Mouse (Mus musculus): ENCODE measurements around the gene Pacs1. TPM values are rescaled to one million over a fixed set of nuclear protein-coding genes. Genes with fewer than 3 reads are reported as not detected.
"Not testable (repeated sequence)": the region's sequence is repeated elsewhere in the genome, so short reads cannot be mapped to it uniquely, and the experiment has no call there.

The Pacs1 gene
- polyA plus RNA-seq, 1 experiment from 2014 or later = 23.4 TPM

- Histone ChIP-seq H3K4me1 (replicated peaks; ENCODE audit: control insufficient read depth, insufficient read depth, low read length) (no peaks in the 10 kb centered on the region), H3K4me3 (ENCODE audit: low read depth, low read length) (no peak overlapping the region), H3K9ac (ENCODE audit: low read length) (no peak overlapping the region), H3K27ac (ENCODE audit: low read depth) (no peak overlapping the region), H3K27me3 (replicated peaks; ENCODE audit: control insufficient read depth, insufficient read depth, low read length) (no peaks in the 10 kb centered on the region), H3K36me3 (ENCODE audit: control insufficient read depth, insufficient read depth, low read length) (peaks cover 30% of the 10 kb centered on the region), H3K9me3 (ENCODE audit: control insufficient read depth, low read length) (no peaks in the 10 kb centered on the region), H3K4me2 (ENCODE audit: low read length) (no peak overlapping the region)
- no peak for ATAC-seq (replicated peaks; ENCODE audit: low FRiP score, low TSS enrichment, low read depth)
- 92% methylated on average over 6 of the region's 6 CpGs for WGBS
- DNase-seq (ENCODE audit: low spot score) = no peak
Measured at GRCm38 (mm10) chr19:5152261-5152660, 120.7 kb downstream of the Pacs1 start.

GRCm38 (mm10) chr19:5151741-5152140 is 121.2 kb downstream of the Pacs1 start:
- DNase-seq (ENCODE audit: low spot score) (no peak), ATAC-seq (replicated peaks; ENCODE audit: low FRiP score, low TSS enrichment, low read depth) (no peak)
- no peak overlapping the region for H3K4me3 ChIP-seq (ENCODE audit: low read depth, low read length)
- H3K9me3 ChIP-seq (ENCODE audit: control insufficient read depth, low read length) = no peaks in the 10 kb centered on the region
- 87% methylated on average over 5 of the region's 5 CpGs for WGBS
- peaks cover 33% of the 10 kb centered on the region for H3K36me3 ChIP-seq (ENCODE audit: control insufficient read depth, insufficient read depth, low read length)
- H3K9ac ChIP-seq (ENCODE audit: low read length) = no peak overlapping the region
- H3K4me2 ChIP-seq (ENCODE audit: low read length) = no peak overlapping the region
- H3K27ac ChIP-seq (ENCODE audit: low read depth) = no peak overlapping the region
- H3K4me1 ChIP-seq (replicated peaks; ENCODE audit: control insufficient read depth, insufficient read depth, low read length) = no peaks in the 10 kb centered on the region
- no peaks in the 10 kb centered on the region for H3K27me3 ChIP-seq (replicated peaks; ENCODE audit: control insufficient read depth, insufficient read depth, low read length)

GRCm38 (mm10) chr19:5151331-5151730 is 121.6 kb downstream of the Pacs1 start:
- ATAC-seq (replicated peaks; ENCODE audit: low FRiP score, low TSS enrichment, low read depth) (no peak), DNase-seq (ENCODE audit: low spot score) (peak; percentile 70)
- Histone ChIP-seq H3K9ac (ENCODE audit: low read length) (no peak overlapping the region), H3K4me2 (ENCODE audit: low read length) (no peak overlapping the region), H3K27me3 (replicated peaks; ENCODE audit: control insufficient read depth, insufficient read depth, low read length) (no peaks in the 10 kb centered on the region), H3K4me3 (ENCODE audit: low read depth, low read length) (no peak overlapping the region), H3K4me1 (replicated peaks; ENCODE audit: control insufficient read depth, insufficient read depth, low read length) (no peaks in the 10 kb centered on the region), H3K36me3 (ENCODE audit: control insufficient read depth, insufficient read depth, low read length) (peaks cover 37% of the 10 kb centered on the region), H3K9me3 (ENCODE audit: control insufficient read depth, low read length) (no peaks in the 10 kb centered on the region), H3K27ac (ENCODE audit: low read depth) (no peak overlapping the region)
- WGBS = 50% methylated on average over 3 of the region's 3 CpGs

GRCm38 (mm10) chr19:5150358-5150757 is 122.6 kb downstream of the Pacs1 start:
- no peak for ATAC-seq (replicated peaks; ENCODE audit: low FRiP score, low TSS enrichment, low read depth)
- H3K9me3 ChIP-seq (ENCODE audit: control insufficient read depth, low read length) = no peaks in the 10 kb centered on the region
- H3K4me3 ChIP-seq (ENCODE audit: low read depth, low read length) = no peak overlapping the region
- 92% methylated on average over 6 of the region's 6 CpGs for WGBS
- no peak for DNase-seq (ENCODE audit: low spot score)
- H3K4me2 ChIP-seq (ENCODE audit: low read length) = no peak overlapping the region
- H3K9ac ChIP-seq (ENCODE audit: low read length) = no peak overlapping the region
- no peaks in the 10 kb centered on the region for H3K4me1 ChIP-seq (replicated peaks; ENCODE audit: control insufficient read depth, insufficient read depth, low read length)
- H3K27ac ChIP-seq (ENCODE audit: low read depth) = no peak overlapping the region
- no peaks in the 10 kb centered on the region for H3K27me3 ChIP-seq (replicated peaks; ENCODE audit: control insufficient read depth, insufficient read depth, low read length)
- H3K36me3 ChIP-seq (ENCODE audit: control insufficient read depth, insufficient read depth, low read length) = peaks cover 38% of the 10 kb centered on the region

- not testable (repeated sequence) for DNase-seq (ENCODE audit: low spot score); H3K9me3 ChIP-seq (ENCODE audit: control insufficient read depth, low read length); ATAC-seq (replicated peaks; ENCODE audit: low FRiP score, low TSS enrichment, low read depth); H3K4me2 ChIP-seq (ENCODE audit: low read length); H3K27ac ChIP-seq (ENCODE audit: low read depth); H3K4me3 ChIP-seq (ENCODE audit: low read depth, low read length); H3K9ac ChIP-seq (ENCODE audit: low read length); H3K4me1 ChIP-seq (replicated peaks; ENCODE audit: control insufficient read depth, insufficient read depth, low read length); H3K27me3 ChIP-seq (replicated peaks; ENCODE audit: control insufficient read depth, insufficient read depth, low read length)
- WGBS = 77% methylated on average over 6 of the region's 6 CpGs
- peaks cover 44% of the 10 kb centered on the region for H3K36me3 ChIP-seq (ENCODE audit: control insufficient read depth, insufficient read depth, low read length)
Measured at GRCm38 (mm10) chr19:5149041-5149440, 123.9 kb downstream of the Pacs1 start.

GRCm38 (mm10) chr19:5139640-5140039 is 133.3 kb downstream of the Pacs1 start:
- Histone ChIP-seq H3K27ac (ENCODE audit: low read depth) (no peak overlapping the region), H3K27me3 (replicated peaks; ENCODE audit: control insufficient read depth, insufficient read depth, low read length) (no peaks in the 10 kb centered on the region), H3K9me3 (ENCODE audit: control insufficient read depth, low read length) (no peaks in the 10 kb centered on the region), H3K36me3 (ENCODE audit: control insufficient read depth, insufficient read depth, low read length) (peaks cover 50% of the 10 kb centered on the region), H3K9ac (ENCODE audit: low read length) (no peak overlapping the region), H3K4me2 (ENCODE audit: low read length) (no peak overlapping the region), H3K4me3 (ENCODE audit: low read depth, low read length) (no peak overlapping the region), H3K4me1 (replicated peaks; ENCODE audit: control insufficient read depth, insufficient read depth, low read length) (no peaks in the 10 kb centered on the region)
- no peak for ATAC-seq (replicated peaks; ENCODE audit: low FRiP score, low TSS enrichment, low read depth)
- peak; percentile 80 for DNase-seq (ENCODE audit: low spot score)
- 2% methylated on average over 2 of the region's 2 CpGs for WGBS

- Histone ChIP-seq H3K27me3 (replicated peaks; ENCODE audit: control insufficient read depth, insufficient read depth, low read length) (no peaks in the 10 kb centered on the region), H3K9ac (ENCODE audit: low read length) (no peak overlapping the region), H3K4me3 (ENCODE audit: low read depth, low read length) (no peak overlapping the region), H3K4me2 (ENCODE audit: low read length) (no peak overlapping the region), H3K36me3 (ENCODE audit: control insufficient read depth, insufficient read depth, low read length) (peaks cover 28% of the 10 kb centered on the region), H3K27ac (ENCODE audit: low read depth) (no peak overlapping the region), H3K4me1 (replicated peaks; ENCODE audit: control insufficient read depth, insufficient read depth, low read length) (no peaks in the 10 kb centered on the region), H3K9me3 (ENCODE audit: control insufficient read depth, low read length) (no peaks in the 10 kb centered on the region)
- DNase-seq (ENCODE audit: low spot score) = no peak
- ATAC-seq (replicated peaks; ENCODE audit: low FRiP score, low TSS enrichment, low read depth) = no peak
- 73% methylated on average over 4 of the region's 4 CpGs for WGBS
Measured at GRCm38 (mm10) chr19:5131237-5131636, 141.7 kb downstream of the Pacs1 start.

- H3K27me3 ChIP-seq (replicated peaks; ENCODE audit: control insufficient read depth, insufficient read depth, low read length) = no peaks in the 10 kb centered on the region
- WGBS = 43% methylated on average over 1 of the region's 1 CpGs
- H3K4me2 ChIP-seq (ENCODE audit: low read length) = no peak overlapping the region
- H3K4me1 ChIP-seq (replicated peaks; ENCODE audit: control insufficient read depth, insufficient read depth, low read length) = no peaks in the 10 kb centered on the region
- H3K9ac ChIP-seq (ENCODE audit: low read length) = no peak overlapping the region
- no peak for ATAC-seq (replicated peaks; ENCODE audit: low FRiP score, low TSS enrichment, low read depth)
- no peaks in the 10 kb centered on the region for H3K9me3 ChIP-seq (ENCODE audit: control insufficient read depth, low read length)
- no peak overlapping the region for H3K27ac ChIP-seq (ENCODE audit: low read depth)
- DNase-seq (ENCODE audit: low spot score) = no peak
- peaks cover 14% of the 10 kb centered on the region; the same call in 1 of the 2 replicates for H3K36me3 ChIP-seq (ENCODE audit: control insufficient read depth, insufficient read depth, low read length)
- no peak overlapping the region for H3K4me3 ChIP-seq (ENCODE audit: low read depth, low read length)
Measured at GRCm38 (mm10) chr19:5129770-5130169, 143.1 kb downstream of the Pacs1 start.

- ATAC-seq (replicated peaks; ENCODE audit: low FRiP score, low TSS enrichment, low read depth) (no peak), DNase-seq (ENCODE audit: low spot score) (no peak)
- H3K27ac ChIP-seq (ENCODE audit: low read depth) = no peak overlapping the region
- no peaks in the 10 kb centered on the region for H3K36me3 ChIP-seq (ENCODE audit: control insufficient read depth, insufficient read depth, low read length)
- no peak overlapping the region for H3K9ac ChIP-seq (ENCODE audit: low read length)
- H3K4me3 ChIP-seq (ENCODE audit: low read depth, low read length) = no peak overlapping the region
- no peak overlapping the region for H3K4me2 ChIP-seq (ENCODE audit: low read length)
- H3K4me1 ChIP-seq (replicated peaks; ENCODE audit: control insufficient read depth, insufficient read depth, low read length) = no peaks in the 10 kb centered on the region
- WGBS = 67% methylated on average over 7 of the region's 7 CpGs
- H3K9me3 ChIP-seq (ENCODE audit: control insufficient read depth, low read length) = no peaks in the 10 kb centered on the region
- no peaks in the 10 kb centered on the region for H3K27me3 ChIP-seq (replicated peaks; ENCODE audit: control insufficient read depth, insufficient read depth, low read length)
Measured at GRCm38 (mm10) chr19:5124055-5124614, 148.8 kb downstream of the Pacs1 start.

Measured in intestine, embryonic 14.5 days (tissue).